Mouse (Mus musculus) large intestine, adult 2 months (tissue): ENCODE data around the gene Adgrb2. TPM values are rescaled to one million over a fixed set of nuclear protein-coding genes. Genes with fewer than 3 reads are reported as not detected.

ENCODE experiments used
- DNase-seq: peaks from one replicate; pipeline ENCODE4 v3.0.0-alpha.2; 2012; ENCODE audit warnings: low read depth, low spot score
- WGBS: fragments of 180-500 bp; shearing (Covaris S2); methylation state at CpG from one replicate; pipeline ENCODE4 v1.1.7; 2018; 5-methylcytosine and 5-hydroxymethylcytosine counted together
- polyA plus RNA-seq: library from polyadenylated mRNA; depleted of rRNA; stranded (reverse); fragments of >200 nt; gene quantifications from 2 replicates; pipeline ENCODE4 v1.2.3, GENCODE M21; 2012; rRNA removed

Adgrb2 gene
- polyA plus RNA-seq, 1 experiment: 0.92 TPM

GRCm38 (mm10) chr4:130056471-130056870, 71.8 kb downstream of the Adgrb2 start:
- DNase-seq: no peak
- 53% methylated on average over 3 of the region's 3 CpGs for WGBS

- no peak for DNase-seq
Measured at GRCm38 (mm10) chr4:130060937-130061336, 76.3 kb downstream of the Adgrb2 start.

GRCm38 (mm10) chr4:130063191-130063590, 78.5 kb downstream of the Adgrb2 start:
- WGBS: 57% methylated on average over 7 of the region's 7 CpGs
- DNase-seq: no peak

GRCm38 (mm10) chr4:130066816-130067215, 82.1 kb downstream of the Adgrb2 start:
- WGBS: 18% methylated on average over 8 of the region's 8 CpGs
- no peak for DNase-seq

DNA sequence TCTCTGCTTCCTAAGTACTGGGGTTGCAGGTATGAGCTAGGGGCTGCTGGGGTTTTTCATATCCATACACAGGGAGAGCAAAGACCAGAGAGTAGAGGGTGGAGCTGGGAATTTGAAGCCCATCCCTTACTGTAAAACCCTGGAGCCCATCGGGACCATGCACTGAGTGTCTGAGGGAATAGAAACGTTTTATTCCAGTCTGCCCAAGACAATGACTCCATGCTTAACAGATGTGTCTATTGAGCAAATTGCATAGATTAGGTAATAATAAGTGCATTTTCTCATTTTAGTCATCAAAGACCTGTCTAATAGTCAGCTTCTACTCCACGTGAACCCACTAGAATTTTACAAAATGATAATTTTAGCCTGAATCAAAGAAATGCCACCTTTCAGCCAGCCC, 85.9 kb downstream of the Adgrb2 start:
- DNase-seq: no peak
- 63% methylated on average over 3 of the region's 3 CpGs for WGBS

DNA sequence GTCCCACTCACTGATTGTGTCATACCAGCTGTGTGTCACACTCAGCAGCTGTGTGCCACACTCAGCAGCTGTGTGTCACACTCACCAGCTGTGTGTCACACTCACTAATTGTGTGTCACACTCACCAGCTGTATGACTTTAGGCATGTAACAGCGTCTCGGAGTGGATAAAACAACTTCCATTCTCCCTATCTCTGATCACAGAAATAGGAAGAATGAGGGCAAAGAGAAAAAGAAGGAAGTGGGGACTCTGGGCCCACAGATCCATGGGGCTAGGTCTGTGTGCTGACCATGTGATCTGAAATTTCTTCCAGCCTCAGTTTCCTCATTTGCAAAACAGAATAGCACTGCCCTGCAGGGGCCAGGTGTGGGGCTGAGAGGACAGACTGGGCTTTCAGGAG, 87.1 kb downstream of the Adgrb2 start:
- DNase-seq: no peak
- 75% methylated on average over 2 of the region's 2 CpGs for WGBS

Other genes with a start within 250 kb of the Adgrb2 start
- 13.9 and 16.1 TPM in 2 replicates for gene Khdrbs1, start 242.6 kb upstream of the Adgrb2 start, polyA plus RNA-seq
- gene Ptp4a2, start 173.7 kb upstream of the Adgrb2 start, polyA plus RNA-seq: 37.8 and 39.6 TPM in 2 replicates
- not detected in 2 replicates for gene Spocd1, start 55.6 kb upstream of the Adgrb2 start, polyA plus RNA-seq
- gene Col16a1, start 63.0 kb downstream of the Adgrb2 start, polyA plus RNA-seq: 9.8 and 10.5 TPM in 2 replicates
- 183 and 198 TPM in 2 replicates for gene Pef1, start 117.7 kb downstream of the Adgrb2 start, polyA plus RNA-seq
- gene Hcrtr1, start 154.5 kb downstream of the Adgrb2 start, polyA plus RNA-seq: 1.8 and 3.2 TPM in 2 replicates
- 84.0 and 85.1 TPM in 2 replicates for gene Tinagl1, start 190.3 kb downstream of the Adgrb2 start, polyA plus RNA-seq
- gene Gm853, start 237.5 kb downstream of the Adgrb2 start, polyA plus RNA-seq: not detected in 2 replicates